Mouse (Mus musculus) thymus, postnatal 14 days (tissue): ENCODE measurements at regions not wholly inside any gene's neighbourhood (a gene's known extent, or its start where the extent isn't known, plus 50 kb on each side); places are given as distances from the start of the nearest gene placed in this dataset.
A peak's percentile ranks its signal among the peaks of the same experiment; 100 is the strongest.

Experiments used
- DNase-seq: peaks from one replicate; pipeline ENCODE4 v3.0.0; 2021

DNA sequence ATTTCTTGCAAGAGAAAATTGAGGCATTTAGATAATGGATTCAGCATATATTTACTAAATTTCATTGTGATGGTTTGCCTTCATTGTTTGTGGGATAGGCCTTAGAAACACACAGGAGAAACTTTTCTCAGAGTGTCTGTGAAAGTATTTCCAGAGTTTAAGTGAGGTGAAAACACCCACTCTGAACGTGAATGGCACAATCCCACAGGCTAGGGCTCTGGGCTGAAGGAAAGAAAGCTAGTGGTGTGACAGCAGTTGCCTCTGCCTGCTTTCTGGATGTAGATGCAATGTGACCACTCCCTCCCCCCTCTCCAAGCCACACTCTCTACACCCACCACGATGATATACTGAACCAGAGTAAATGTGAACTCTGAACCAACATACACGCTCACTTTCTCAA lies 672.4 kb upstream of the Tbl1xr1 start:
- DNase-seq, result no peak

DNA sequence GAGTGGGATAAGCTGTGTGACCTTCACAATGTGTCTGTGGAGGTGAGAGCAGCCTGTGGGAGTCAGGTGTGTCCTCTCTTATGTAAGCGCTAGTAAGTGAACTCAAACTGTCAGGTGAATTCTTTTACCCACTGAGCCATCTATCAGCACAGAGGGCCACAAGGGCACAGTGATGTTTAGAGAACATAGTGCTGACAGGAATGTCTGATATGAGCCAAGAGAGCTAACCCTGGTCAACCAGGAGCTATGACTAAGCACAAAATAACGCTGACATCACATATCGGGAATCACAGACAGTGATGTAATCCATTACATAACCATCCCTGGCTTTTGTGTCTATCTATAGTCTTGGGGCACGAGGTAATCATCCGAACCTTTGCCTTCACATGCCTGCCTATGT lies 669.4 kb upstream of the Tbl1xr1 start:
- no peak for DNase-seq

DNA sequence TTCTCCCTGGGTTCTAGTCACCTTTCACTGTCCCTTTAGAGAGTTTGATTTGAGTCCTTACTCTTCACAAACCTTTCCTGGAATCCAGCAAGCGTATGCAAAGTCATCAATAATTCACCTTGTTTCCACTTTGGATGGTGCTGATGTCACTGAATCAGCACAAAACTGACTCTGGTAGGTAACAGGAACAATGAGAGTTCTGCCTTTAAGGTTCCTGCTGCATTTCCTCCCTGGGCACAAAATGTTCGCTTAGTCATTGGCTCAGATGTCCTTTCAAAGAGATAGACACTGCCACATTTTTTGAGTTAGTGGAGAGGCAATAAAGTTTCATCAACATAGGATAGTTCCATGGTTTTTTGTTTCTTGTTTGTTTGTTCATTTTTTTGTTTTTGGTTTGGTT lies 664.4 kb upstream of the Tbl1xr1 start:
- no peak for DNase-seq

- DNase-seq, result no peak
These were observed 653.3 kb upstream of the Tbl1xr1 start for GRCm38 (mm10) chr3:21423139-21423538.

GRCm38 (mm10) chr3:21426538-21426937 lies 649.9 kb upstream of the Tbl1xr1 start:
- no peak for DNase-seq

- DNase-seq, result no peak
These were observed 648.9 kb upstream of the Tbl1xr1 start for GRCm38 (mm10) chr3:21427408-21428031.

- DNase-seq, result no peak
These were observed 648.3 kb upstream of the Tbl1xr1 start for GRCm38 (mm10) chr3:21428120-21428519.

DNA sequence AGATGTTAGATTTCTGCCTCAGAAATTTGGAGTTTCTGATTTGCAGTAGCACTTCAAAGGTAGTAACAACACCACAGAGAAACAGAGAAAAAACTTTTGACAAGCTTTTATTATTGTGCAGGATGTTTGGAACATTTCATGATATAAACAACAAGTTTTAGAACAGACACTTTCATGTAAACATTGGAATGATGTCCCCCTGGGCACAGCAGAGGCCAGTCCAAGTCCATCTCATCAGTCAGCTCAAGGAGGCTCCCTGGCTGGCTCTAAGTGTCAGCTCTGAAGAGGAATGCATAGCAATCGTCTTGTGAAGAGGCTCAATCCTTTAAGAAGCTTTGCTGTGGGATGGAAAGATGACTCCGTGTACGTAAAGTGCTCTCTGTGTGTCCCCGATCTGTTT lies 612.2 kb upstream of the Tbl1xr1 start:
- DNase-seq, result no peak

GRCm38 (mm10) chr3:21466113-21466645 lies 610.3 kb upstream of the Tbl1xr1 start:
- DNase-seq, result no peak

DNA sequence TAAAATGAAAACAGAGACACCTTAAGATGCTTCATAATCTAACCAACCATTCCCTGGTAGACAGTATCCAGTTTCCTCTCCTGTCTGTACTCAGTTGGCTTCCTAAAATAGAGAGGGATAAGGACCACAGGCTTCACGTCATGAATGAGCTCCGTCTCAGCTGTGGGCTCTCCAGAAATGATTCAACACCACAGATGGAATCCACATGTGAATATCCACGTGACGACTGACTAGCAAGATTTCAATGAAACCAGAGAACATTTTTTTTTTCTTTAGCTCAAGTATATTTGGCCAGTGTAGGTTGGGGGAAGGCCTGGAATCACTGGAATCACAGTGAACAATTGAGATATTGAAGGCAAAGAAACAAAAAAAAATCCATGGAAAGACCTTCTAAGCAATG lies 599.1 kb upstream of the Tbl1xr1 start:
- DNase-seq, result no peak

DNA sequence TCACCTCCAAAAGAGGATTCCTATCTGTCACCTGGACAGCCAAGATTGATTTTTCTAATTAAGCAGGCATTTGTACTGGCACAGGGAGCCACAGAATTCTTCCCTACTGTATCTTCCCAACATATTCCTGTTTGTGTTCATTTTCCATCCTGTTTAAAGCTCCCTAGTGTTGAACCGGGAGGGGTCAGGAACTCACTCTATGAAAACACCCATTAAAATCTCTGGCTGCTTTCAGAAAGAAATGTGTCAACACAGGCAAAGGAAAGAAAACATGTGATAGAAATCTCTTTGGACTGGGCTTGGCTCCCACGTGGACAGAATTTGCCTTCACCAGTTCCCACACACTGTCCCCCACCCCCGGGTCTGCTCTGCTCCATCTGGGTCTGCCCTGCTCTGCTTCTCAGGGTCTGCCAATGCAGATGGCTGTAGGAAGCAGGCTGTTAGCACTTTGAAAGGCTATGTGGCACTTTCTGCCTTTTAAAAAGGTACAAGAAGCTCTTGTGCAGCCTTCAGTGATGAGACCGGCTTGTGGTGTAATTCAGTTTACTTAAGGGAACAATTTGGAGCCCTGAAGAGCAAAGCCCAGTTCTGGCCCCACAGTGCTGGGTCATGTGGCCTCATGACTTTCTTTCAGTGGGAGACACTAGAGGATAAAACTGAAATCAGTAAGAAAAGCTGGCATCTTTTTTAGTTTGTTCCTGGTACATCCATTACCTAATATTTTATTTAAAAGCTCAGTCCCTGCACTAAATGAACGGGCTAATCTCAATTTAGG lies 597.2 kb upstream of the Tbl1xr1 start:
- peak; percentile 23 for DNase-seq

GRCm38 (mm10) chr3:21479846-21480245 lies 596.6 kb upstream of the Tbl1xr1 start:
- no peak for DNase-seq

GRCm38 (mm10) chr3:21484052-21484451 lies 592.4 kb upstream of the Tbl1xr1 start:
- no peak for DNase-seq

- no peak for DNase-seq
These were observed 591.0 kb upstream of the Tbl1xr1 start for GRCm38 (mm10) chr3:21485454-21485853.

DNA sequence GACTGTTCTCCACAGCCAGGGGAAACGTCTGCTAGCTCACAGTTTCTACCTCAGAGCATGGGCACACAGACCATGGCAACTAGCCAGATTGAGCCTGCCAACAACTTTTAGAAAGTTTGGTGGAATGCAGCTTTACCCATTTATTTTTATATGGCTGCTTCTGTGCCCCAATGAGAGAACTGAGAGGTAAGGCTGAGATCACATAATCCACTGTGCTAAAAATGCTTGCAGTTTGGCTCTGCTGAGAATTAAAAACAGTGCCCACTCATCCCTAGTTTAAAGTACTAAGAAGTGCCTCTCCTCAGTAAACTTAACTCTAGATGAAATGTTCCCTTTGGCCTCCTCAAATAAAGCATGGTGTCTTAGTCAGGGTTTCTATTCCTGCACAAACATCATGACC lies 586.9 kb upstream of the Tbl1xr1 start:
- no peak for DNase-seq

GRCm38 (mm10) chr3:21492413-21492812 lies 584.0 kb upstream of the Tbl1xr1 start:
- no peak for DNase-seq

DNA sequence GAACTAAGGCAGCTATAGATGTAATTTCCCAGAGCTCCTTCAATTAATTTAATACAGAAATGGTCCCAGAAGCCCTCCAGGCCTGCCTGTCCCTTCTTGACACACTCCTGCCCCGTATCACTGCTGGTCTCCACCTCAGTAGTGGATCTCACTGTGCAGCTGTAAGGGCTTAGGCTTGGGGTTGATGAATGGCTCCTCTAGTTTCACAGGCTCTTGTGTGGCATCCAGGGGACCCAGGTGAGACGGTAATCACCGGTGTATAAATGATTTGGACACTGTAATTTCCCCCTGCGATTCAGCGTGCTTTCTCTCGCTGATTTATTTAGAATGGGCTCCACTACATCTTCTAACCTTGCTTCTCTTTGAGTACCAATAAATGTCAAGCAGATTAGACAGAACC lies 583.1 kb upstream of the Tbl1xr1 start:
- no peak for DNase-seq

DNA sequence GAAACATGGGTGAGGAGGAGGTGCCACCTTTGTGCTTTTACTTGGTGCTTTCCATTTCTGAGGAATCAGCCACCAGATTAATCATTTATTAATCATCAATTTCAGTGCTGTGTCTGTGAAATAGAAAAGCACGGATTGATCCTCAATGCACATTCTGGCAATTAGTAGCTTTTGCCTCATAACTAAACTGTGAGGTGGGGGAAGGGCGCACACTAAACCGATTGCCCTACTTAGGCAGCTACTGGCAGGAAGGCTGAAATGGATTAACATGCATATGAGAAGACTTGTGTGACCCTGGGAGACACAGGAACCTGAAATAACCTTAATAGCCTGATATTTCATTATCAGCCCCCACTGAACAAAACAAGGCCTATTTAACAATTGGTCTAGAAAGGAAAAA lies 581.5 kb upstream of the Tbl1xr1 start:
- DNase-seq, result peak; percentile 8

DNA sequence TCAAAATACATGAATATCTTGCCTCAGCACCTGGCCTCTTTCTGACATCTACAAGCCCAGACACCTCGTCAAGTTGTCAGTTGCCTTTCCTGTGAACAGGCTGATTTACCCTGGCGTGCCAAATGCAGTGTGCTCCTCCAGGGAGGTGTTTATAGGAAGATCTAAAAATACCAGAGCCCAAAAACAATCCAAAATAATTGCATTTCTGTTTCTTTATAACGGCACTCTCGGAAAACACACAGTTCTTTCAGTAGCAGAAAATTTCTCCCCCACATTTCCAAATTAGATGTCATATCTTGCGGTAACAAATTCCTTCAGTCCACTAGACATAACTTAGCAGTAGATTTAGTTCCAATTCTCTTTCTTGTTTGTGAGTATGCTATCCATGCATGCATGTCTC lies 580.8 kb upstream of the Tbl1xr1 start:
- no peak for DNase-seq

- no peak for DNase-seq
These were observed 580.3 kb upstream of the Tbl1xr1 start for GRCm38 (mm10) chr3:21496166-21496565.

DNA sequence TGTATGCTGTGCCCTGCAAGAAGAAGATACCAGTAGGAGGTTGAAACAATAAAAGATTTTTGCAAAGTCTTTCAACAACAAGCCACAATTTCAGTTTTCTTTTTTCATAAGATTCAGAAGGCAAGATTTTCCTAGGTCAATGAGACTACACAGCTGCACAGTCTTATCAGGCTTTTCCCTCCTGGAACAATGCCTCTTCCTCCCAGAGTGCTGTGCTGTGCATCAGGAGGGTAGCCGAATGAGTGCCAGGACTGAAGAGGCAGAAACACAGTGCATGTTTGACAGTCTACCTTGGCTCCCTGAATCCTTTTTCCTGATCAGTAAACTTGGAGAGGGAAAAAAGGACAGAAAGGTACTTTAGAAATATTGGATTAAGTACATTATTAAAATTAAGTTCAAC lies 579.4 kb upstream of the Tbl1xr1 start:
- DNase-seq, result no peak

DNA sequence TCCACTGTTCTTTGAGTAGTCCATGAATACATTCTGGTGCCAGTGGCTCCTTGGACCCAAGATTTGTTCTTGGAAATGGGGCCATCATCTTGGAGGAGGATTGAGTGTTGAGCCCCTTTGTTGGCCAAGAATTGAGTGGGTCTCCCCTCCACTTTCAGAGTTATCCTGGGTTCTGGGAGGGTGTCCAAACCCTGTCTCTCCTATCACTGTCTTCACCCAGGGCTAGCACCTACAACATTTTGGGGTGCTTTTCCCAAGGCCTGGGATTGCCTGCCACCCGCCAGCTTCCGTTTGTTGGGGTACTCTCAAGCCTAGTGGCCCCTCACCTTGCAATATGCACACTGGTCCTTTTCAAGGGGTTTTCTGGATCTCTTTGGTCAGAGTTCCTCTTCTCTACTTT lies 568.8 kb upstream of the Tbl1xr1 start:
- DNase-seq, result no peak

GRCm38 (mm10) chr3:21512081-21512480 lies 564.4 kb upstream of the Tbl1xr1 start:
- DNase-seq, result no peak

- no peak for DNase-seq
These were observed 552.0 kb upstream of the Tbl1xr1 start for GRCm38 (mm10) chr3:21524426-21524937.
